Mouse (Mus musculus): Measurements from ENCODE around the gene Nkapl. TPM values are rescaled to one million over a fixed set of nuclear protein-coding genes. Genes with fewer than 3 reads are reported as not detected.

Nkapl gene
- total and polyA plus RNA-seq, 3 experiments: 0.12 to 0.17 TPM; not detected in 1

GRCm38 (mm10) chr13:21418865-21419264, 49.4 kb downstream of the Nkapl start (continued):
- TF ChIP-seq ZC3H11A (IDR thresholded peaks at IDR 0.05; ENCODE audit: low read depth, low read length): no peak

GRCm38 (mm10) chr13:21417298-21418010, 50.9 kb downstream of the Nkapl start:
- Histone ChIP-seq H3K4me3 (ENCODE audit: control insufficient read depth in 1 of 2, insufficient read depth in 1 of 2, low read depth in 2 of 2, low read length in 2 of 2) (no peak overlapping the region), H3K27me3 (ENCODE audit: control insufficient read depth in 1 of 2, insufficient read depth in 2 of 2, low read length in 2 of 2) (no peaks in the 10 kb centered on the region), H3K79me2 (ENCODE audit: control insufficient read depth, insufficient read depth, low read length, poor library complexity) (no peaks in the 10 kb centered on the region), H3K27ac (ENCODE audit: control insufficient read depth, low read depth, low read length) (no peak overlapping the region), H3K9me3 (replicated peaks; ENCODE audit: insufficient read depth, low read length) (no peaks in the 10 kb centered on the region), H3K4me1 (ENCODE audit: control insufficient read depth in 1 of 2, insufficient read depth in 2 of 2, low read length in 2 of 2) (peaks cover 3 to 5% of the 10 kb centered on the region in 2 experiments; a peak in 3 of 4 replicates), H3K36me3 (ENCODE audit: control insufficient read depth in 1 of 2, insufficient read depth in 2 of 2, low read length in 2 of 2) (peaks cover 0 to 5% of the 10 kb centered on the region in 2 experiments; a peak in 2 of 4 replicates), H3K9ac (ENCODE audit: control insufficient read depth, low read depth, low read length, poor library complexity, severe bottlenecking) (no peak overlapping the region)
- DNase-seq (ENCODE audit: low read depth, low spot score): no peak
- TF ChIP-seq POLR2AphosphoS5 (IDR thresholded peaks at IDR 0.05; ENCODE audit: borderline replicate concordance, low read depth, low read length): no peak
- TF ChIP-seq E2F4 (IDR thresholded peaks at IDR 0.05; ENCODE audit: borderline replicate concordance, low read depth, low read length): no peak
- TF ChIP-seq MYC (IDR thresholded peaks at IDR 0.05; ENCODE audit: low read depth, low read length): no peak
- TF ChIP-seq ZMIZ1 (IDR thresholded peaks at IDR 0.05; ENCODE audit: low read depth, low read length): no peak
- no peak for TF ChIP-seq RAD21 (IDR thresholded peaks at IDR 0.05; ENCODE audit: low read depth, low read length)
- no peak for TF ChIP-seq TBP (IDR thresholded peaks at IDR 0.05; ENCODE audit: low read depth, low read length)
- no peak for TF ChIP-seq GATA1 (IDR thresholded peaks at IDR 0.05; ENCODE audit: low read depth, low read length)
- no peak for TF ChIP-seq SIN3A (IDR thresholded peaks at IDR 0.05; ENCODE audit: low read length)
- TF ChIP-seq MYB (IDR thresholded peaks at IDR 0.05; ENCODE audit: low read depth, low read length): no peak
- TF ChIP-seq EP300 (IDR thresholded peaks at IDR 0.05; ENCODE audit: low read depth in 1 of 2, low read length in 2 of 2): no peak
- no peak for TF ChIP-seq CHD2 (IDR thresholded peaks at IDR 0.05; ENCODE audit: low read length)
- no peak for TF ChIP-seq ZKSCAN1 (IDR thresholded peaks at IDR 0.05; ENCODE audit: low read depth, low read length)
- no peak for TF ChIP-seq KAT2A (conservative IDR thresholded peaks at IDR 0.05; ENCODE audit: low read depth, low read length)
- no peak for TF ChIP-seq ELF1 (IDR thresholded peaks at IDR 0.05; ENCODE audit: low read depth, low read length)
- no peak for TF ChIP-seq ZC3H11A (IDR thresholded peaks at IDR 0.05; ENCODE audit: low read depth, low read length)
- no peak for TF ChIP-seq CTCF (IDR thresholded peaks at IDR 0.05 in 2 of 3, conservative IDR thresholded peaks at IDR 0.05 in 1 of 3; ENCODE audit: control insufficient read depth in 1 of 3, insufficient read depth in 1 of 3, low read depth in 2 of 3, low read length in 3 of 3, poor library complexity in 1 of 3, severe bottlenecking in 1 of 3)

Other genes with a start within 250 kb of the Nkapl start
- not detected in 2 replicates for gene Gpx5, start 175.8 kb downstream of the Nkapl start, total RNA-seq (2012; rRNA removed)
- not detected for gene Gpx5, start 175.8 kb downstream of the Nkapl start, polyA plus RNA-seq (2012; ENCODE audit: insufficient read depth in 1 of 2, insufficient read length in 2 of 2, low read depth in 1 of 2, low replicate concordance in 2 of 2, missing spikeins in 1 of 2)
- gene Gpx6, start 156.4 kb downstream of the Nkapl start, total RNA-seq (2012; rRNA removed): not detected in 2 replicates
- gene Gpx6, start 156.4 kb downstream of the Nkapl start, polyA plus RNA-seq (2012; ENCODE audit: insufficient read depth in 1 of 2, insufficient read length in 2 of 2, low read depth in 1 of 2, low replicate concordance in 2 of 2, missing spikeins in 1 of 2): not detected
- gene Olfr1367, start 121.6 kb downstream of the Nkapl start, total RNA-seq (2012; rRNA removed): not detected in 2 replicates
- gene Olfr1367, start 121.6 kb downstream of the Nkapl start, polyA plus RNA-seq (2012; ENCODE audit: insufficient read depth in 1 of 2, insufficient read length in 2 of 2, low read depth in 1 of 2, low replicate concordance in 2 of 2, missing spikeins in 1 of 2): not detected
- gene Zscan12, start 105.7 kb downstream of the Nkapl start, total RNA-seq (2012; rRNA removed): 9.7 and 11.1 TPM in 2 replicates
- gene Zscan12, start 105.7 kb downstream of the Nkapl start, polyA plus RNA-seq (2012; ENCODE audit: insufficient read depth in 1 of 2, insufficient read length in 2 of 2, low read depth in 1 of 2, low replicate concordance in 2 of 2, missing spikeins in 1 of 2): 1 to 10 TPM in 1 of 2 experiments, not detected in 1; 6.8 TPM
- 16.9 and 17.8 TPM in 2 replicates for gene Zkscan3, start 65.8 kb downstream of the Nkapl start, total RNA-seq (2012; rRNA removed)
- 10 to 100 TPM in 1 of 2 experiments, not detected in 1; 17.1 TPM for gene Zkscan3, start 65.8 kb downstream of the Nkapl start, polyA plus RNA-seq (2012; ENCODE audit: insufficient read depth in 1 of 2, insufficient read length in 2 of 2, low read depth in 1 of 2, low replicate concordance in 2 of 2, missing spikeins in 1 of 2)
- 0.26 and 0.35 TPM in 2 replicates for gene Pgbd1, start 27.5 kb downstream of the Nkapl start, total RNA-seq (2012; rRNA removed)
- gene Pgbd1, start 27.5 kb downstream of the Nkapl start, polyA plus RNA-seq (2012; ENCODE audit: insufficient read depth in 1 of 2, insufficient read length in 2 of 2, low read depth in 1 of 2, low replicate concordance in 2 of 2, missing spikeins in 1 of 2): under 1 TPM in 1 of 2 experiments, not detected in 1; 0.25 TPM
- 7.4 and 7.7 TPM in 2 replicates for gene Zscan26, start 14.8 kb downstream of the Nkapl start, total RNA-seq (2012; rRNA removed)
- 1 to 10 TPM in 1 of 2 experiments, not detected in 1; 8.0 TPM for gene Zscan26, start 14.8 kb downstream of the Nkapl start, polyA plus RNA-seq (2012; ENCODE audit: insufficient read depth in 1 of 2, insufficient read length in 2 of 2, low read depth in 1 of 2, low replicate concordance in 2 of 2, missing spikeins in 1 of 2)
- gene Zkscan4, start 10.4 kb upstream of the Nkapl start, total RNA-seq (2012; rRNA removed): not detected in 2 replicates
- not detected for gene Zkscan4, start 10.4 kb upstream of the Nkapl start, polyA plus RNA-seq (2012; ENCODE audit: insufficient read depth in 1 of 2, insufficient read length in 2 of 2, low read depth in 1 of 2, low replicate concordance in 2 of 2, missing spikeins in 1 of 2)
- not detected in 2 replicates for gene Gm10065, start 10.9 kb upstream of the Nkapl start, total RNA-seq (2012; rRNA removed)
- gene Gm10065, start 10.9 kb upstream of the Nkapl start, polyA plus RNA-seq (2012; ENCODE audit: insufficient read depth in 1 of 2, insufficient read length in 2 of 2, low read depth in 1 of 2, low replicate concordance in 2 of 2, missing spikeins in 1 of 2): not detected
- 0.50 TPM in 1 of 2 replicates, not detected in the other for gene AK157302, start 26.7 kb upstream of the Nkapl start, total RNA-seq (2012; rRNA removed)
- under 1 TPM in 1 of 2 experiments, not detected in 1; 0.10 TPM for gene AK157302, start 26.7 kb upstream of the Nkapl start, polyA plus RNA-seq (2012; ENCODE audit: insufficient read depth in 1 of 2, insufficient read length in 2 of 2, low read depth in 1 of 2, low replicate concordance in 2 of 2, missing spikeins in 1 of 2)
- gene Gm11273, start 32.9 kb upstream of the Nkapl start, total RNA-seq (2012; rRNA removed): 16.4 and 32.5 TPM in 2 replicates
- 100 to 1,000 TPM in 1 of 2 experiments, not detected in 1; 306 TPM for gene Gm11273, start 32.9 kb upstream of the Nkapl start, polyA plus RNA-seq (2012; ENCODE audit: insufficient read depth in 1 of 2, insufficient read length in 2 of 2, low read depth in 1 of 2, low replicate concordance in 2 of 2, missing spikeins in 1 of 2)
- 3.2 and 3.9 TPM in 2 replicates for gene Zkscan8, start 62.6 kb upstream of the Nkapl start, total RNA-seq (2012; rRNA removed)
- gene Zkscan8, start 62.6 kb upstream of the Nkapl start, polyA plus RNA-seq (2012; ENCODE audit: insufficient read depth in 1 of 2, insufficient read length in 2 of 2, low read depth in 1 of 2, low replicate concordance in 2 of 2, missing spikeins in 1 of 2): 1 to 10 TPM in 1 of 2 experiments, not detected in 1; 3.4 TPM
- not detected in 2 replicates for gene Olfr1366, start 74.3 kb upstream of the Nkapl start, total RNA-seq (2012; rRNA removed)
- gene Olfr1366, start 74.3 kb upstream of the Nkapl start, polyA plus RNA-seq (2012; ENCODE audit: insufficient read depth in 1 of 2, insufficient read length in 2 of 2, low read depth in 1 of 2, low replicate concordance in 2 of 2, missing spikeins in 1 of 2): under 1 TPM in 1 of 2 experiments, not detected in 1; 0.04 TPM
- gene Olfr1535, start 91.4 kb upstream of the Nkapl start, total RNA-seq (2012; rRNA removed): not detected in 2 replicates
- gene Olfr1535, start 91.4 kb upstream of the Nkapl start, polyA plus RNA-seq (2012; ENCODE audit: insufficient read depth in 1 of 2, insufficient read length in 2 of 2, low read depth in 1 of 2, low replicate concordance in 2 of 2, missing spikeins in 1 of 2): not detected
- gene Olfr1364, start 113.2 kb upstream of the Nkapl start, total RNA-seq (2012; rRNA removed): not detected in 2 replicates
- gene Olfr1364, start 113.2 kb upstream of the Nkapl start, polyA plus RNA-seq (2012; ENCODE audit: insufficient read depth in 1 of 2, insufficient read length in 2 of 2, low read depth in 1 of 2, low replicate concordance in 2 of 2, missing spikeins in 1 of 2): not detected
- gene Olfr1362, start 145.5 kb upstream of the Nkapl start, total RNA-seq (2012; rRNA removed): not detected in 2 replicates
- gene Olfr1362, start 145.5 kb upstream of the Nkapl start, polyA plus RNA-seq (2012; ENCODE audit: insufficient read depth in 1 of 2, insufficient read length in 2 of 2, low read depth in 1 of 2, low replicate concordance in 2 of 2, missing spikeins in 1 of 2): not detected
- 0.10 and 0.12 TPM in 2 replicates for gene Olfr11, start 174.0 kb upstream of the Nkapl start, total RNA-seq (2012; rRNA removed)
- under 1 TPM in 1 of 2 experiments, not detected in 1; 0.19 TPM for gene Olfr11, start 174.0 kb upstream of the Nkapl start, polyA plus RNA-seq (2012; ENCODE audit: insufficient read depth in 1 of 2, insufficient read length in 2 of 2, low read depth in 1 of 2, low replicate concordance in 2 of 2, missing spikeins in 1 of 2)
- gene Olfr1361, start 194.9 kb upstream of the Nkapl start, total RNA-seq (2012; rRNA removed): not detected in 2 replicates
- gene Olfr1361, start 194.9 kb upstream of the Nkapl start, polyA plus RNA-seq (2012; ENCODE audit: insufficient read depth in 1 of 2, insufficient read length in 2 of 2, low read depth in 1 of 2, low replicate concordance in 2 of 2, missing spikeins in 1 of 2): not detected
- not detected in 2 replicates for gene Olfr1360, start 208.9 kb upstream of the Nkapl start, total RNA-seq (2012; rRNA removed)
- gene Olfr1360, start 208.9 kb upstream of the Nkapl start, polyA plus RNA-seq (2012; ENCODE audit: insufficient read depth in 1 of 2, insufficient read length in 2 of 2, low read depth in 1 of 2, low replicate concordance in 2 of 2, missing spikeins in 1 of 2): not detected
- not detected in 2 replicates for gene Olfr1359, start 229.6 kb upstream of the Nkapl start, total RNA-seq (2012; rRNA removed)
- not detected for gene Olfr1359, start 229.6 kb upstream of the Nkapl start, polyA plus RNA-seq (2012; ENCODE audit: insufficient read depth in 1 of 2, insufficient read length in 2 of 2, low read depth in 1 of 2, low replicate concordance in 2 of 2, missing spikeins in 1 of 2)
- 2,215 and 3,073 TPM in 2 replicates for gene Hist1h2bl, start 247.6 kb upstream of the Nkapl start, total RNA-seq (2012; rRNA removed)
- 1 to 10 TPM in 1 of 2 experiments, not detected in 1; 6.7 TPM for gene Hist1h2bl, start 247.6 kb upstream of the Nkapl start, polyA plus RNA-seq (2012; ENCODE audit: insufficient read depth in 1 of 2, insufficient read length in 2 of 2, low read depth in 1 of 2, low replicate concordance in 2 of 2, missing spikeins in 1 of 2)
- gene Hist1h2ai, start 247.9 kb upstream of the Nkapl start, total RNA-seq (2012; rRNA removed): 1,435 and 1,802 TPM in 2 replicates
- gene Hist1h2ai, start 247.9 kb upstream of the Nkapl start, polyA plus RNA-seq (2012; ENCODE audit: insufficient read depth in 1 of 2, insufficient read length in 2 of 2, low read depth in 1 of 2, low replicate concordance in 2 of 2, missing spikeins in 1 of 2): 1 to 10 TPM in 1 of 2 experiments, not detected in 1; 8.2 TPM
- gene Hist1h3h, start 249.2 kb upstream of the Nkapl start, total RNA-seq (2012; rRNA removed): 3,336 and 3,710 TPM in 2 replicates
- gene Hist1h3h, start 249.2 kb upstream of the Nkapl start, polyA plus RNA-seq (2012; ENCODE audit: insufficient read depth in 1 of 2, insufficient read length in 2 of 2, low read depth in 1 of 2, low replicate concordance in 2 of 2, missing spikeins in 1 of 2): 10 to 100 TPM in 1 of 2 experiments, not detected in 1; 18.4 TPM

Measured in MEL (cell line).